Mouse (Mus musculus) cerebellum, adult 2 months (tissue): Measurements from ENCODE around the gene Map4k3.

Experiments used
- CTCF ChIP-seq: fragments of 200-500 bp; IDR thresholded peaks from 2 replicates; pipeline ENCODE4 v1.5.1; 2011; ENCODE audit warnings: low read depth, mild to moderate bottlenecking, control low read depth, low read length, moderate library complexity, borderline replicate concordance; ENCODE audit not compliant: insufficient read depth
- POLR2A ChIP-seq: fragments of 200-500 bp; IDR thresholded peaks from 2 replicates; pipeline ENCODE4 v1.6.1; 2011; ENCODE audit warnings: low read length, control low read depth, borderline replicate concordance; ENCODE audit not compliant: insufficient read depth

DNA sequence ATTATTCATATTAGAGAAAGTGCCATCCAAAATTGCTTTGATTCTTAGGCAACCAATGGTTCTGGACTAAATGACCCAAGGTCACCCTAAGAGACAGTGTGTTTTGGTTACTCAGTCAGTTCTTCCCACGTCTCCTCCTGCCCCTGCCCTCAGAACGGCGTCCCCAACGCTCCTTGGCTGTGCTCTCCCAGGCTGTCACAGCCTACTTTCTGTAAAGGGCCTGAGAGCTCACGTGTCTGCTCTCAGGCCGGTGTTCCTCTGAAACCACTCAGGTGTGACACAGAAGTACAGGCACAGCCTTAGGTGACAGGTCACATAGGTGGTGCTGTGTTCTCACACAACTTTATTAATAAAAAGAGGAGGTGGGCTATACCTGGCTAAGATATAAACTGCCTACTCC, 148.4 kb downstream of the Map4k3 start:
- TF ChIP-seq POLR2A (no peak), CTCF (no peak)
